Mouse (Mus musculus): ENCODE measurements at regions not wholly inside any gene's neighbourhood (a gene's known extent, or its start where the extent isn't known, plus 50 kb on each side); places are given as distances from the start of the nearest gene placed in this dataset.

GRCm38 (mm10) chr10:56695100-56695499 lies 318.0 kb downstream of the Gja1 start:
- no peak for TF ChIP-seq CTCF (IDR thresholded peaks at IDR 0.05; ENCODE audit: borderline replicate concordance, insufficient read depth, low read length)
- no peak for TF ChIP-seq POLR2A (IDR thresholded peaks at IDR 0.05; ENCODE audit: low read depth, low read length)
